Mouse (Mus musculus): ENCODE data around the gene Kcna2. TPM values are rescaled to one million over a fixed set of nuclear protein-coding genes. Genes with fewer than 3 reads are reported as not detected.

Kcna2 gene
- polyA plus RNA-seq, 1 experiment from 2014 or later, result 0.29 TPM

DNA sequence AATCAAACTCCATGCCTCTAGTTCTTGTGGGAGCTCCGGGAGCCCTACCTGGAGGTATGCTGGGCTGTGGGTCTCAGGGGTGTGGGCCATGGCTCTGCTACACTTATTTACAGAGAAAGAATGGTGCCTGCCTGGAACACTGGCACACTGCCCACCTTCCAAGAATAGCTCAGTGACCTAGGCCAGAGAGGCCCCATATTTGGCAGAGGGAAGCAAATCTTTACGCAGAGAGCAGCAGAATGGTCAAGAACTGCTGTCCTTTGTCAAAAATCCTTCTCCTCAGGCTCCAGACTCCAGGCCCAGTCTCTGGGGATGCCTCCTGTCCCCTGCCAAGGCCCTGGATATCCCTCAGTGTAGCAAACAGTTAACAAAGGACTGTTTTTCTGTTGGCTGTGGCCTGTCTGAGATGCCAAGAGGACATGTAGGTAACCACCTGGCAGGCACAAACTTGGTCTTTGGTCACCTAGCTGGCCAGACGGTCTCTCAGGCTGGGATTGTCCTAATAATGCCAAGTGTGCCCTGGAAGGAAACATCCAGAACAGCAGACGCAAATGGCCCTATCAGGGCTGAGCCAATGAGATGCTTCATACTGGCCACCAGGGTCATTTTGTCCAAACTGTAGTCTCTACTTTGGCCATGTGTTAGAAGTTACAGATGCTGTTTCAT is 29.8 kb downstream of the Kcna2 start:
- no peaks in the 10 kb centered on the region for H3K36me3 ChIP-seq (replicated peaks)
- H3K27ac ChIP-seq, result no peak overlapping the region
- no peak overlapping the region for H3K9ac ChIP-seq
- no peaks in the 10 kb centered on the region for H3K9me3 ChIP-seq
- H3K4me3 ChIP-seq (replicated peaks), result no peak overlapping the region
- 85% methylated on average over 4 of the region's 4 CpGs for WGBS
- no peak for ATAC-seq (ENCODE audit: low FRiP score)
- 0 out of 2 replicates have a peak, but pooled peaks cover 3% of the 10 kb centered on the region for H3K4me1 ChIP-seq
- no peaks in the 10 kb centered on the region for H3K27me3 ChIP-seq
- no peak overlapping the region for H3K4me2 ChIP-seq

DNA sequence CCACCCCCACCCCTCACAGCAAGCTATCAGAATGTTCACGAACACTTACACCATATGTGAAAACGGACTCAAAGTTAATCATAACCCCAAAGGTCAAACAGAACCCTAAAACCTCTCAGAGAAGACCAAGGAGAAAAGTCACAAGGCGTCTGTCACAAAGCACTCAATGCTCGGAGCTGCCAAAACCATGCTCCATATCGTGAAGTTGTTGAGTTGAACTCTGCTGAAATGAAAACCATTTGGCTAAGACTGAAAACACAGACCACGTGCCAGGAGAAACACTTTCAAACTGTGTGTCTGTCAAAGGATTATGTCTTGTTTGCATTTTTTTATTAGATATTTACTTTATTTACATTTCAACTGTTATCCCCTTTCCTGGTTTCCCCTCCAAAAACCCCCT is 30.9 kb downstream of the Kcna2 start:
- 83% methylated on average over 6 of the region's 6 CpGs for WGBS
- Histone ChIP-seq H3K27ac (no peak overlapping the region), H3K27me3 (no peaks in the 10 kb centered on the region), H3K9ac (no peak overlapping the region), H3K9me3 (no peaks in the 10 kb centered on the region), H3K4me3 (replicated peaks) (no peak overlapping the region), H3K4me2 (no peak overlapping the region), H3K4me1 (0 out of 2 replicates have a peak, but pooled peaks cover 3% of the 10 kb centered on the region), H3K36me3 (replicated peaks) (no peaks in the 10 kb centered on the region)
- ATAC-seq (ENCODE audit: low FRiP score), result no peak

DNA sequence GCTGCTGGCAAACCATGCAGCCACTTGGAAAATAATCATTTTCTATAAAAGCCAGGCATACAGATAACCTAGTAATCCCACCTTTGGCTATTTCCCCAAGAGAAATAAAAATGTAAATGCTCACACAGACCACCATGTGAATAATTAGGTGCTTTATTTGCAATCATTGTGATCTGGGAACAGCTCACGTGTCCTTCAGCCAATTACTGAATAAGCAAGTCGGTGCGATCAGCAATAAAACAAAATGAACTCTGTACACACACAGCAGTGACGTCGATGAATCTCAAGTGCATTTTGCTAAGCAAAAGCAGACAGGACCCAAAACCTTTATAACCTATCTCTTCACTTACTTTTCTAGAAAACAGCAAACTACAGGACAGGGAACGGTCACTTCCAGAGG is 31.7 kb downstream of the Kcna2 start:
- no peaks in the 10 kb centered on the region for H3K36me3 ChIP-seq (replicated peaks)

DNA sequence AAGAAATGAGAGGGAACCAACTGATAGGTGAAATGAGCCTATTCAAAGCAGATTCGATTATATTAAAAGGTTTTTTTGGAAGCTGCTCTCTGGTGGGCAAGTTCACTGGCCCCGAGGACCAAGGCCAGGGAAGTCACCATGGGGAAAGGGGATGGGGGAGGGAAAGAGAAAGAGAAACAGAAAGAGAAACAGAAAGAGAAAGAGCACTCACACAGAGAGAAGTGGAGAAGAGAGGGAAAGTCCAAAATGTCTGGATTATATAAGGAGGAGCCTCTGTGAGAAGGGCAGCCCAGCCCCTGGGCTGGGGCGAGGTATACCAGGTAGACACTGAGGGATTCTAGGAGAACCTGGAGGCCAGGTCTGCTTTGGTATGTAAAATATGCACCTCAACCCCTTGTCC is 33.5 kb downstream of the Kcna2 start:
- Histone ChIP-seq H3K36me3 (replicated peaks) (no peaks in the 10 kb centered on the region), H3K27ac (no peak overlapping the region), H3K4me1 (no peaks in the 10 kb centered on the region), H3K9ac (no peak overlapping the region), H3K4me3 (replicated peaks) (no peak overlapping the region), H3K27me3 (no peaks in the 10 kb centered on the region), H3K4me2 (no peak overlapping the region), H3K9me3 (no peaks in the 10 kb centered on the region)
- ATAC-seq (ENCODE audit: low FRiP score), result no peak
- WGBS, result 83% methylated on average over 3 of the region's 3 CpGs

More for the DNA sequence above, 31.7 kb downstream of the Kcna2 start:
- no peaks in the 10 kb centered on the region for H3K9me3 ChIP-seq
- no peak overlapping the region for H3K27ac ChIP-seq
- 0 out of 2 replicates have a peak, but pooled peaks cover 3% of the 10 kb centered on the region for H3K4me1 ChIP-seq
- no peaks in the 10 kb centered on the region for H3K27me3 ChIP-seq
- no peak overlapping the region for H3K4me2 ChIP-seq
- no peak; the same call in 1 of the 2 replicates for ATAC-seq (ENCODE audit: low FRiP score)
- no peak overlapping the region for H3K4me3 ChIP-seq (replicated peaks)
- H3K9ac ChIP-seq, result no peak overlapping the region
- 78% methylated on average over 6 of the region's 6 CpGs for WGBS

DNA sequence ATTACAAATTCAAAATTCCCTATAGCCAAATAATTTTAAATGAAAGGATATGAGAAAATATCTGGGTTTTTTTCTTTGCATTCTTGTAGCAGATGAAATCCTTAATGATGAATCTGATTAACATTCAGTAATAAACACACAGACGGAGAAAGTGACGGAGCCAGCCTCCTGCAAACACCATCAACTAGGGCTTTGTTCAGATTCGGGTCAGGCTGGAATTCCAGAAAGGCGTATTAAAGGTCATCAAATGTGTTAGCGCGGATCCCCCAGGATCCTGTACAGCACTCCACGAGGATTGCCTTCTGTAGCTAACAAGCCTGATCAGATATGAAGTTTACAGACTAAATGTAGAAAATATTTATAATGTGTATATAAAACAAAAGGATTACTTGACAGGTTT is 46.2 kb downstream of the Kcna2 start:
- no peaks in the 10 kb centered on the region for H3K27me3 ChIP-seq
- no peak overlapping the region for H3K4me2 ChIP-seq
- no peaks in the 10 kb centered on the region for H3K9me3 ChIP-seq
- no peak overlapping the region for H3K9ac ChIP-seq
- WGBS, result 62% methylated on average over 7 of the region's 7 CpGs
- no peaks in the 10 kb centered on the region for H3K36me3 ChIP-seq (replicated peaks)
- no peak for ATAC-seq (ENCODE audit: low FRiP score)
- no peak overlapping the region for H3K27ac ChIP-seq
- peaks cover 17% of the 10 kb centered on the region for H3K4me1 ChIP-seq
- H3K4me3 ChIP-seq (replicated peaks), result no peak overlapping the region

DNA sequence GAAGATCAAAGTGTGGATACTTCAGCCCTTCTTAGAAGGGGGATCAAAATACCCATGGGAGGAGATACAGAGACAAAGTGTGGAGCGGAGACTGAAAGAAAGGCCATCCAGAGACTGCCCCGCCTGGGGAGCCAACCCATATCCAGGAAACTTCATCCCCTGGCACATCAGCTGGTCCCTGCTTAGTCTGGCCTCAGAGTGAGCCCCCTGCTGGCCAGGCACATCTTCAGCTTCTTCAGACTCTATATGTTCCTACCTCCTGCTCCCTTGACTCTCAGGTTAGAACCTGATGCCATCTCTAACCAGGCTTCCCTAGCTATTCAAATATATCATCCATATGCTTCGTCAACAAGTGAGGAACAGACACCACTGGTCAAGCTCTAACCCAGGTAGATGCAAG is 48.1 kb downstream of the Kcna2 start:
- Histone ChIP-seq H3K9me3 (no peaks in the 10 kb centered on the region), H3K4me1 (peaks cover 17% of the 10 kb centered on the region), H3K9ac (no peak overlapping the region), H3K27me3 (no peaks in the 10 kb centered on the region; the same call in 1 of the 2 replicates), H3K36me3 (replicated peaks) (no peaks in the 10 kb centered on the region), H3K4me3 (replicated peaks) (no peak overlapping the region), H3K4me2 (no peak overlapping the region), H3K27ac (no peak overlapping the region)
- ATAC-seq (ENCODE audit: low FRiP score), result no peak
- 71% methylated on average over 3 of the region's 3 CpGs for WGBS

DNA sequence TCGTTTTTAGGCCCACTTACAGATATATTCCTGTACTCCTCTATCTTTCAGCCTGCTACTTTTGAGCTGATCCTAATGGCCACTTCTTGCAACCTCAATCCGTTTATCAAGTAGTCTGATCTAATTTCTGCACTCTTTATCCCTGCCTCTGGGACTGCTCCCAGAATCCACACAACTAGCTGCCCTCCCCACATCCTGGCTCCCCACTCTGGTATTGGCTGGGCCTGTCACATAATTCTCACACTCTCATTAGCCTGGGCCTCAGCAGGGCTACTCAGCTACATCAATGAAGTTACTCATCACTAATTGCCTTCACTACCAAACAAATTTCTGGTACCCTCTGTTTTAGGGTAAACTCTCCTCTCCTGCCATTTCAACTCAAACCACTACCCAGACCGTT is 49.5 kb downstream of the Kcna2 start:
- 29% methylated on average over 3 of the region's 3 CpGs for WGBS

DNA sequence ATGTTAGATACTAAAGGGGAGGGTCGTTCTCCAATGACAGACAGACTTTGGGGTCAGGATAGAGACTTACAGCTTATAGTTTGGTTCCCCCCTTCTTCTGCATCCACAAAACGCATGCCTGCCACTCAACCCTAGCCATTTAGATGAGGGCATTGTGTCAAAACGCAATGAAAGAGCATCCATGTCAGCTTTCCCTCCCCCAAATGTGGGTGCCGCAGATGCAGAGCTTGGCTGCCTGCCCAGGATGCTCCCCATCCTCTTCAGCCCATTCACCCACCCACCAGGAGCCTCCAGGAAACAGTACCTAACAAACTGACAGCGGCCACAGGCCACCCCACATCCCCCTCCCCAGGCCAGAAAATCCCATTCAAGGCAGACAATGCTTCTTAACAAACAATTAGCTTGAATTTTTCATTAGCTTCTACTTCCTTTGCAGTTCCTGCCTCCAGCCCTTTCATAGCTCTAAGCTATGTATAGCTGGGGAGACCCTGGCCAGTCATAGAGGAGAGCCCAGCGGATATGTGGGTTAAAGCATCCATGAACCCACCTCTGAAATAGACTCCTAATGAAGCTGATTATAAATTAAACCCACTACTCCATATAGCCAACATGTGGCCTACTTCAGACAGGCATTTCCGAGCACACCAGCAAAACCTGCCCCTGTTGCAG is 50.1 kb downstream of the Kcna2 start:
- Histone ChIP-seq H3K27me3 (no peaks in the 10 kb centered on the region; the same call in 1 of the 2 replicates), H3K9ac (no peak overlapping the region), H3K27ac (peak overlapping the region; percentile 63), H3K9me3 (no peaks in the 10 kb centered on the region), H3K4me1 (peaks cover 17% of the 10 kb centered on the region), H3K4me2 (peak overlapping the region; percentile 13; the same call in 1 of the 2 replicates), H3K4me3 (replicated peaks) (no peak overlapping the region), H3K36me3 (replicated peaks) (no peaks in the 10 kb centered on the region)
- 21% methylated on average over 7 of the region's 7 CpGs for WGBS
- peak; percentile 83 for ATAC-seq (ENCODE audit: low FRiP score)

More for the DNA sequence above, 49.5 kb downstream of the Kcna2 start:
- H3K27ac ChIP-seq, result peak overlapping the region; percentile 63
- peak; percentile 88 for ATAC-seq (ENCODE audit: low FRiP score)
- H3K4me3 ChIP-seq (replicated peaks), result no peak overlapping the region
- H3K4me1 ChIP-seq, result peaks cover 17% of the 10 kb centered on the region
- no peak overlapping the region for H3K9ac ChIP-seq
- H3K27me3 ChIP-seq, result no peaks in the 10 kb centered on the region; the same call in 1 of the 2 replicates
- H3K36me3 ChIP-seq (replicated peaks), result no peaks in the 10 kb centered on the region
- H3K9me3 ChIP-seq, result no peaks in the 10 kb centered on the region
- 0 out of 2 replicates have a peak overlapping the region, but pooled peaks have one; percentile 13 for H3K4me2 ChIP-seq

DNA sequence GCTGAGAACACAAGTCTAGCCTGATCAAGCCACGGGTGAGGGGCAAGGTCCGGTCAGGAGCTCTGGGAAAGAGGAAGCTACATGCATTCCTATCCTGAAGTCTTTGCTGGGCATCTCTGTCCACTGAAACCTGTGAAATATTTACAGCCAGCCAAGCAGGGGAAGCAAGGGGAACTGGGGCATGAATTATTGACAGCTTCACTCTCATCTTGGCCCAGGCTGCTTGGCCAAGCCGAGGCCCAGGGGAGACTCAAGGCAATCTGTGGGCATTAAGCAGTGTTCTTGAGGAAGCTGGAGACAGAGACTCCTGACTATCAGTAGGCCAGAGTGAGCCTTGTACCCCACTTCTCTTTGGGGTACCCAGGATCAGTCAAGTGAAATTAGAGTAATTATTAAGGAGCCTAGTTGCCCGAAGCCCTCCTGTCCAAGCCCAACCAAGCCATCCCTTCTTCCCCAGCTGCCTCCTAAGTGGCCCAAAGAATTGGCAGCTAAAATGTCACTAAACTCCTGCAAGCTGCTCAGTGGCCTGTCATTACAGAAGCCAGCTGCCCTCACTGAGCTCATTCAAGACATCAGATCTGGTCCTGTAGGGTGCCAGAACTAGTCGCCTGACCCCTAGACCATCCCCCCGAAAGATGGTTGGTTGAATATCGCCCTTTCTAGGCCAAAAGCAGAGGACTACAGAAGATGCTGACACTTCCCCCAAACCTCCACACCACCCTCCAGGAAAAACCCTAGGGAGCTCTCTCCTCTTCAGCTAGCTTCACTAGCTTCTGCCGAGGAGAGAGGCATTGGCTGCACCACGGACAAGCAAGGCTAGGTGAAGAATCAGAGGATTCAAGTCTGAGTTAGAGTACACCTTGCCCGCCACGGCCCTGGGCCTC is 53.1 kb downstream of the Kcna2 start:
- WGBS, result 91% methylated on average over 11 of the region's 11 CpGs
- Histone ChIP-seq H3K4me2 (no peak overlapping the region), H3K4me1 (peaks cover 17% of the 10 kb centered on the region), H3K27me3 (no peaks in the 10 kb centered on the region; the same call in none of the 2 replicates), H3K36me3 (replicated peaks) (no peaks in the 10 kb centered on the region), H3K9ac (no peak overlapping the region), H3K27ac (no peak overlapping the region), H3K9me3 (no peaks in the 10 kb centered on the region), H3K4me3 (replicated peaks) (no peak overlapping the region)
- no peak for ATAC-seq (ENCODE audit: low FRiP score)

DNA sequence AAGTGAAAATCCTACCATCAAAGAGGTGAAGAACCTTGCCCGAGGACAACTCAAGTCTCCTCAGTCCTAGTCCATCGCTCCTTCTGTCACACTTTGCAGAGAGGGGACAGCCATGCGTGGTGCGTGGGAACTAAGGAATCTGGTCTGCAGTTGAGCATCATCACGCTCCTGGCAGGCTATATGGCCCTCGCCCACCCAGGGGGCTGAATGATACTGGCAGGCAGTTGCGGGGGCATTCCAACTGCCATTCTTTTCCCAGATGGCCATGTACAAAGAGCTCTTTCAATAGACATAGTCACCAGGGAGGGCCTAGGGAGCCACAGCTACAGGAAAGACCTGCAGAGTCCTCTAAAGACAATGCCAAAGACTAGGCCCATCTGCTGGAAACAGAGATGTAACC is 57.9 kb downstream of the Kcna2 start:
- 95% methylated on average over 7 of the region's 7 CpGs for WGBS
- H3K4me2 ChIP-seq, result no peak overlapping the region
- H3K9me3 ChIP-seq, result no peaks in the 10 kb centered on the region
- no peak for ATAC-seq (ENCODE audit: low FRiP score)
- no peaks in the 10 kb centered on the region; the same call in 1 of the 2 replicates for H3K27me3 ChIP-seq
- H3K27ac ChIP-seq, result no peak overlapping the region
- peaks cover 8% of the 10 kb centered on the region for H3K4me1 ChIP-seq
- no peak overlapping the region for H3K4me3 ChIP-seq (replicated peaks)
- H3K9ac ChIP-seq, result no peak overlapping the region
- no peaks in the 10 kb centered on the region for H3K36me3 ChIP-seq (replicated peaks)

DNA sequence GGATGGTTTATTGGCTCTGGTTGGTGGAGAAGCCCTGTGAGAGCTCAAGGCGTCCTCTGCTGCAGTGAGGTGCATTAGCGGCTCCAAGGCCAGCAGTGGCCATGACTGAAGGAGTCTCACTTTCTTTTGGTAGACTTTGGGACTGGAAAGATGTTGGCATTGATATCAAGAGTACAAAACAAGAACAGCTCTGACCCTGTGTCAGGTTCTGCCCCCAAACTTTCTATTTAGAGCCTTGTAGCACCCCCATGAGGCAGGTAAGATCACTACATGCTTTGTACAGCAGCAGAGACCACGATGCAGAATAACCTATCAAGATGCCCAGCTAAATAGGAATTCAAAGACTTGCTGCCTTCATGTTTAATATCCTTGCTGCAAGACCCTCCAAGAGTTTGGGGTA is 58.5 kb downstream of the Kcna2 start:
- Histone ChIP-seq H3K27me3 (no peaks in the 10 kb centered on the region; the same call in 1 of the 2 replicates), H3K9ac (no peak overlapping the region), H3K4me1 (peaks cover 8% of the 10 kb centered on the region), H3K4me3 (replicated peaks) (no peak overlapping the region), H3K27ac (no peak overlapping the region), H3K9me3 (no peaks in the 10 kb centered on the region), H3K36me3 (replicated peaks) (no peaks in the 10 kb centered on the region), H3K4me2 (peak overlapping the region; percentile 50)
- ATAC-seq (ENCODE audit: low FRiP score), result no peak
- 61% methylated on average over 3 of the region's 3 CpGs for WGBS

DNA sequence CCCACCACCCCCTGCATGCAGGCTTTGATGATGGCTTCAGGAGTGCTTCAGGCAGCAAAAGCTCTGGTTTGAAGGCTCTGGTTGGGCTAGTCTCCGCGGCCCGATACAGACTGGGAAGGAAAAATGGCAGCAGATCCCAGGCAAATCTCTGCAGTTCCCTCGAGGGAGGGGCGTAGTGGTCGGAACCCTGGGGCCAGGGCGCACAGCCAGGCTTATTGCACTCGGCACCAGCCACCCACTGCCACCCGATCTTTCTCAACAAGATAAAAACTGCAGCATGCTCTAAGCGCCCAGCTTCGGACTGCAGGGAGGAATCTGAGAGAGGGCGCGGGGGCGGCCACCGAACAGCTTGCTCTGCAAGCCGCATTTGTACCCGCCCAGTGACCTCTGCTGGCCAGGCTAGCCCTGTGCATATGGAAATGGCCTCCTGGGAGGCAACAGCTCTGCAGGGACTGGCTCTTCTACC is 58.9 kb downstream of the Kcna2 start:
- 0 out of 2 replicates have a peak, but pooled peaks have one; percentile 57 for ATAC-seq (ENCODE audit: low FRiP score)

More for the DNA sequence above, 58.9 kb downstream of the Kcna2 start:
- Histone ChIP-seq H3K36me3 (replicated peaks) (no peaks in the 10 kb centered on the region), H3K27me3 (no peaks in the 10 kb centered on the region; the same call in 1 of the 2 replicates), H3K9me3 (no peaks in the 10 kb centered on the region), H3K4me1 (peaks cover 8% of the 10 kb centered on the region), H3K4me2 (peak overlapping the region; percentile 50), H3K27ac (no peak overlapping the region), H3K4me3 (replicated peaks) (peak overlapping the region; percentile 28), H3K9ac (peak overlapping the region; percentile 45; the same call in 1 of the 2 replicates)
- 7% methylated on average over 17 of the region's 17 CpGs for WGBS

Measured in forebrain, embryonic 12.5 days (tissue).